Mouse (Mus musculus) olfactory bulb, adult 2 months (tissue): ENCODE data around the gene Gnl1.

Experiments used
- CTCF ChIP-seq: fragments of 200-500 bp; IDR thresholded peaks from 2 replicates; pipeline ENCODE4 v1.5.1; 2012; ENCODE audit warnings: low read depth, mild to moderate bottlenecking, low read length, moderate library complexity; ENCODE audit not compliant: insufficient read depth
- POLR2A ChIP-seq: fragments of 200-500 bp; IDR thresholded peaks from 2 replicates; pipeline ENCODE4 v1.6.1; 2012; ENCODE audit warnings: mild to moderate bottlenecking, low read depth, low read length, moderate library complexity; ENCODE audit not compliant: insufficient read depth

DNA sequence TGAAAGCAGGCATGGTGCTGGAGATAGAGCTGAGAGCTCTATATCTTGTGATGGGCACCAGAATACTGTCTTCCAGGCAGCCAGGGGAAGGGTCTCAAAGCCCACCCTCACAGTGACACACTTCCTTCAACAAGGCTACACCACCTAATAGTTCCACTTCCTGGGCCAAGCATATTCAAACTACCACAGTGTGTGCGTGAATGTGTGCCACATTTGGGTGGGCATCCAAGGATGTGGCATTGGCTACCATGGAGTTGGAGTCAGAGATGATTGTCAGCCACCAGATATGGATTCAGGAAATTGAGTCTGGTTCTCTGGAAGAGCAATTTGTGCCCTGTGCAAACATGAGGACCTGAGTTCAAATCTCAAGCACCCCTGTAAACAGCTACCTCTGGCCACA lies 41.7 kb downstream of the Gnl1 start:
- TF ChIP-seq CTCF (no peak), POLR2A (no peak)
